Mouse (Mus musculus): Measurements from ENCODE around the gene Cfap299. TPM values are rescaled to one million over a fixed set of nuclear protein-coding genes. Genes with fewer than 3 reads are reported as not detected.
"Not testable (repeated sequence)": the region's sequence is repeated elsewhere in the genome, so short reads cannot be mapped to it uniquely, and the experiment has no call there.

The Cfap299 gene
- under 1 TPM in 1 of 2 experiments, not detected in 1; 0.64 TPM for total RNA-seq (2021)
- long read RNA-seq, experiment 1, result 0 reads
- long read RNA-seq, experiment 2, partial matches to known transcripts, result 0 of 2 reads
- long read RNA-seq, experiment 2, other reads (novel, unspliced or antisense), result 2 of 2 reads

GRCm38 (mm10) chr5:98328848-98329624, at the start of gene Cfap299:
TSS of gene Cfap299 (plus strand) at chr5:98329304.
- peak; percentile 77 to 91 for DNase-seq (ENCODE audit: low spot score in 2 of 2)
- Histone ChIP-seq H3K27ac (no peak within 1 kb of the TSS), H3K4me3 (peak within 1 kb of the TSS; percentile 71)
- peak; percentile 98 for TF ChIP-seq CTCF (conservative IDR thresholded peaks at IDR 0.05)

GRCm38 (mm10) chr5:98281993-98282392, 47.1 kb upstream of the Cfap299 start:
- Histone ChIP-seq H3K27ac (no peak overlapping the region), H3K4me3 (no peak overlapping the region)
- DNase-seq (ENCODE audit: low spot score in 2 of 2), result no peak
- TF ChIP-seq CTCF (conservative IDR thresholded peaks at IDR 0.05), result no peak

- H3K4me3 ChIP-seq, result no peak overlapping the region
- TF ChIP-seq CTCF (conservative IDR thresholded peaks at IDR 0.05), result no peak
- H3K27ac ChIP-seq, result no peak overlapping the region
- DNase-seq (ENCODE audit: low spot score in 2 of 2), result no peak
Measured at GRCm38 (mm10) chr5:98283696-98284478, 45.2 kb upstream of the Cfap299 start.

- TF ChIP-seq CTCF (conservative IDR thresholded peaks at IDR 0.05), result no peak
Measured at GRCm38 (mm10) chr5:98290642-98291041, 38.5 kb upstream of the Cfap299 start.

GRCm38 (mm10) chr5:98292388-98293048, 36.6 kb upstream of the Cfap299 start:
- peak overlapping the region; percentile 39 for H3K4me3 ChIP-seq
- no peak overlapping the region for H3K27ac ChIP-seq
- no peak for TF ChIP-seq CTCF (conservative IDR thresholded peaks at IDR 0.05)
- DNase-seq (ENCODE audit: low spot score in 2 of 2), result no peak

More at GRCm38 (mm10) chr5:98290642-98291041, 38.5 kb upstream of the Cfap299 start:
- no peak for DNase-seq (ENCODE audit: low spot score in 2 of 2)
- no peak overlapping the region for H3K27ac ChIP-seq
- H3K4me3 ChIP-seq, result no peak overlapping the region

GRCm38 (mm10) chr5:98293049-98293715, 35.9 kb upstream of the Cfap299 start:
- no peak for DNase-seq (ENCODE audit: low spot score in 2 of 2)
- Histone ChIP-seq H3K4me3 (peak overlapping the region; percentile 39), H3K27ac (no peak overlapping the region)
- TF ChIP-seq CTCF (conservative IDR thresholded peaks at IDR 0.05), result no peak

- no peak for DNase-seq (ENCODE audit: low spot score in 2 of 2)
- H3K27ac ChIP-seq, result no peak overlapping the region
- H3K4me3 ChIP-seq, result no peak overlapping the region
- TF ChIP-seq CTCF (conservative IDR thresholded peaks at IDR 0.05), result no peak
Measured at GRCm38 (mm10) chr5:98300079-98300478, 29.0 kb upstream of the Cfap299 start.

- H3K27ac ChIP-seq, result no peak overlapping the region
- DNase-seq (ENCODE audit: low spot score in 2 of 2), result no peak
- H3K4me3 ChIP-seq, result no peak overlapping the region
- no peak for TF ChIP-seq CTCF (conservative IDR thresholded peaks at IDR 0.05)
Measured at GRCm38 (mm10) chr5:98305673-98306072, 23.4 kb upstream of the Cfap299 start.

- no peak overlapping the region for H3K27ac ChIP-seq
- no peak for DNase-seq (ENCODE audit: low spot score in 2 of 2)
- no peak overlapping the region for H3K4me3 ChIP-seq
- no peak for TF ChIP-seq CTCF (conservative IDR thresholded peaks at IDR 0.05)
Measured at GRCm38 (mm10) chr5:98306528-98306927, 22.6 kb upstream of the Cfap299 start.

- DNase-seq (ENCODE audit: low spot score in 2 of 2), result no peak
- no peak for TF ChIP-seq CTCF (conservative IDR thresholded peaks at IDR 0.05)
- Histone ChIP-seq H3K4me3 (no peak overlapping the region), H3K27ac (no peak overlapping the region)
Measured at GRCm38 (mm10) chr5:98326625-98327024, 2.5 kb upstream of the Cfap299 start.

GRCm38 (mm10) chr5:98343751-98344150, 14.6 kb downstream of the Cfap299 start:
- not testable (repeated sequence) for H3K27ac ChIP-seq; DNase-seq (ENCODE audit: low spot score in 2 of 2); H3K4me3 ChIP-seq

- peak in 1 of 2 experiments; percentile 24 for DNase-seq (ENCODE audit: low spot score in 2 of 2)
- Histone ChIP-seq H3K27ac (no peak overlapping the region), H3K4me3 (no peak overlapping the region)
- peak; percentile 83 for TF ChIP-seq CTCF (conservative IDR thresholded peaks at IDR 0.05)
Measured at GRCm38 (mm10) chr5:98344581-98344980, 15.5 kb downstream of the Cfap299 start.

Measured in layer of hippocampus, adult 2 months (tissue).